Mouse (Mus musculus) heart, adult 11 months (tissue): Measurements from ENCODE around the gene Gemin5.
"Not testable (repeated sequence)": the region's sequence is repeated elsewhere in the genome, so short reads cannot be mapped to it uniquely, and the experiment has no call there.

Experiments
- DNase-seq: peaks from one replicate; pipeline ENCODE4 v3.0.0; 2022

Gene Gemin5

DNA sequence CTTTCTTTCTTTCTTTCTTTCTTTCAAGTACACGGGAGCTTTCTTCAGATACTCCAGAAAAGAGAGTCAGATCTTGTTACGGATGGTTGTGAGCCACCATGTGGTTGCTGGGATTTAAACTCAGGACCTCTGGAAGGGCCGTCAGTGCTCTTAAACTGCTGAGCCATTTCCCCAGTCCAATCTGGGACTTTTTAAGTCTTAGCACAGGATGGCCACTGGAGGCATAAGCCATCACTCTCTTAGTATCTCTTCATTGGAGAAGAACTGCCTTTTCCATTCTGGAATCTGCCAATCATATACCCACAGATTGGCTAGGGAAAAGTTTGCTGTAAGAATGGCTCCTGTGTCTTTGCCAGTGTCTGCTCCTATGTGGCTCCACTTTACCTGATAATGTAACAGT is 61.3 kb downstream of the Gemin5 start:
- DNase-seq = no peak

DNA sequence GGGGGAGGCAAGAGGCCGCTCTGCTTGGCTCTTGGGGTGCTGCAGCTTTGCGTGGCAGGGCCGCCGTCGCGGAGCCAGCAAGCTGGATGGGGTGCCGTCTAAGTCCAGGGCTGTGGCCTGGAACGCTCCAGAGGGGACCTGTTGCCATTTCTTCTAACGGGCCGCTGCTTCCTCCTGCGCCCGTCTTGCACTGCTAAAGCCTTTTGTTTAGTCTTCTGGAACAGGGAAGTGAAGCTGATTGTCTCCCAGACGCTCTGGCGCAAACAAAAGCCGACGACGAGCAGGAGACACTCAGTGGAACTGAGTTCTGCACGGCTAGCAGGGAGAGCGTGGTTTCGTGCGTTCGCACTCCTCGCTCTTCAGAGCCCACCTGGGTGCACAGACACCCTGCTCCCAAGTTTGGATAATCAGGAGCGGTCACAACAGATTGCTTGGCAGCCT is 64.0 kb downstream of the Gemin5 start:
- DNase-seq = no peak

DNA sequence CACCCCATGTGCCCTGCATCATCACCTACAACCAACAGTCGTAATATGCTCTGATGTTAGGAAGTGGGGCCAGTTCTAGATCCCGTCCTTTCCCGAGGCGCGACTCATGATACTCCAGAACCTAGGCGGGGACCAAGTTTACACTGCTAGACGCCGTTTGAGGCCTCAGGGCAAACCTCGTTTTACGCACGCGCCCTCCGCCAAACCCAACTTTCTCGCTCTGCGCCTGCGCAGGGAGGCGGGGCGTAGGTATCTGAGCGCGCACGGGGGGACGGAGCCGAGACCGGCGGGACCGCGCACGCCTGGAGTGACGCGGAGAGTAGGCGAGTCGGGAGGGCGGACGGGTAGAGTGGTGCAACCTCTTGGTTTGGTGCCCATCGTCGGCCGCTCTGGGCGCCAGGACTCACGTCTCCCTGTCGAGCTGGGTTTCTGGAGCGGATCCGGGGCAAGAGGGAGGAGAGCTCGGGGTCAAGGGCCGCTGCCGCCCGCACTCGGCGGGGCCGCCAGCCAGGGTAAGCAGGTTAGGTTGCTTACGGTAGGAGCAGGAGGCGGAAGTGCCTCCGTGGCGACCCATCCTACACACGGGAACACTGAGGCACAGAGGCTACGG is 64.5 kb downstream of the Gemin5 start, which contains the start of gene Cnot8:
TSS of gene Cnot8 (plus strand) at position 457 of the 610 bp plus-strand sequence.
- peak; percentile 100 for DNase-seq

DNA sequence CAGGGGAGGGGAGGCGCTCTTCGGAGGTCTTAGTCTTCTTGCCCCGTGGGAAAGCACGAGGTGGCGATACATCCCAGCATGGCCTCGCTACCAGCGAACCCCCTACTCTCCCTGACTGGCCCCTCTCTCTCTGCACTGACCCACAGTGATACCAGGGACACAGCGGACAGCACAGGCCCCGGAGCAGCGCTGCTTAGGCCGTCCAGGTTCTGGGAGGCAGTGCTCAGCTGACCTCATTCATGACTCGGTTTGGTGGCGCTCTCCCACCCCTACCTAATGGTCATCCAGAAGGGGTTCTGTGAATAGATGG is 65.0 kb downstream of the Gemin5 start:
- DNase-seq = no peak

DNA sequence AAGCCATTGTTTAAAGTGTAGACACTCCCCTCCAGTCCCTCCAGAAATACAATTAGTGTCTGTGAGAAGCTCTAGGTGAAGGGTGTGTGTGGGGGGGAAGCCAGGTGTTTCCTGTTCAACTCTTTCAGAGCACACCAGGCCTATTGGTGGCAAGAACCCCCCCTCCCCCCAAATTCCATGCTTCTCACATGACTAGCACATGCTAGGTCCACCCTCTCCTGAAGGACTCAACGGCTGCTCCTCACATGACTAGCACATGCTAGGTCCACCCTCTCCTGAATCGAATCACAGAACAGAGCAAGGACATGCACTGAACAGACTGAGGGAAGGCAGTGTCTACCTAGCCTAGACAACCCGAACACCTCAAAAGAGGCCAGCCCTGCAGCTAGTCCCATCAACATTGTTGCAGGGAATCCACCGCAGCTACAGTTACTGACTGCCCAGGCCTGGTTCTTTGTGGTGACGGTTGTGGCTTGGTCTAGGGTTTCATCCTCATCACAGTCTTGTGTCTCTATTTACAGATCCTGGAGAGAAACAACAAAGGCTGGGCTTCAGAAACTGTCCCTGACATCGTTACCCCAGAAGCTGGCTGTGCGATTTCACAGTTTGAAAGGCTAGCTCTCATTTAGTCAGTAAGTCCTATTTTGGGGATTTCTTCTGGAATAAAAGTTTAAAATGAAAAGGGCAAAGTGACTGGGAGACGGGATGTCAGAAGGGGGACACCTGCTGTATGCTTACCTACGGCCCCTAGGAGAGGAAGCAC is 65.6 kb downstream of the Gemin5 start:
- peak; percentile 95 for DNase-seq

DNA sequence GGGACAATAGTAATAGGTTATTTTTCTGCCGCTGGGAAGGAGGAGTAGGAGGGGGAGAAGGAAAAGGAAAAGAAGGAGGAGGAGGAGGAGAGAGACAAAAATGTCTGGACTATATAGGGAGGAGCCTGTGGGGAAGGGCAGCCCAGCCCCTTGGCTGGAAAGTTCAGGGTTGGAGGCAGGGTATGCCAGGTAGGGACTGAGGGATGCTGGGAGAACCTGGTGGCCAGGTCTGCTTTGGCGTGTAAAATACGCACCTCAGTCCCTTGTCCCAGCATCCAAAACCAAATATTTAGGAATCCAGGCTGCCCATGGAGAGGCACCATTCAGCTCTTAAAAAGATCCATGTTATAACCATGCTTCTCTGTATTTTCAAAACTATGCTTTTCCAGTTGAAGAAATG is 66.2 kb downstream of the Gemin5 start:
- DNase-seq = no peak

DNA sequence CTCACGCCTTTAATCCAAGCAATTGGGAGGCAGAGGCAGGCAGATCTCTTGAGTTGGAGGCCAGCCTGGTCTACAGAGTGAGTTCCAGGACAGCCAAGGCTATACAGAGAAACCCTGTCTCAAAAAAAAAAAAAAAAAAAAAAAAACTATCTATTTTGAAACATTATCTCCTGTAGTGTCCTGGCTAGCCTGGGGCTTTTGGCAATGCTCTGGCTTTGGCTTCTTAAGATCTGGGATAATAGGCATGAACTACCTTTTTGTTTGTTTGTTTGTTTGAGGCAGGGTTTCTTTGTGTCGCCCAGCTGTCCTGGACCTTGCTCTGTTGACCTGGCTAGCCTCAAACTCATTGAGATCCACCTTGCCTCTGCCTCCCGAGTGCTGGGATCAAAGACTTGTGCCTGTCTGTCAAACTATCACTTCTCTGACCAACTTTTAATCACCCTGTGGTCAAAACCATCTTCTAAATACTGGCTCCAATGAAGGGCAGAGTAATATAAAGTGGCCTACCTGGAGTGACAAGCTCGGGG is 67.1 kb downstream of the Gemin5 start:
- no peak for DNase-seq

DNA sequence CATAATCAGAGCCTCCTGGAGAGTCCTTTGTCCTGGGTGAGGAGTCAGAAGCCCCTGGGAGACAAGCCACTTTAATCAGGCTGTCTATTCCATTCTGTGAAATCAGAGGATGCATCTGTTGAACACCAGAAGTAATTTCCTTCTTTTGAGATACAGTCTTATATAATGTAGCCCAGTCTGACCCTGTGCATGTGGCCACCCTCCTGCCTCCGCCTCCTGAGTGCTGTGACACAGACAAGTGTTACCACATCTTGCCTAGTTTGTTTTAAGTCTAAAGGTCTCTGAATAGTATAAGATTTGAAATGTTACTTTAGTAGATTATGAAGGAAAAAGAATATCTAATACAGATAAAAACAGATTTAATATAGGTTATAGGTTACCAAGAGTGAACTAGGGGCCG is 68.3 kb downstream of the Gemin5 start:
- no peak for DNase-seq

DNA sequence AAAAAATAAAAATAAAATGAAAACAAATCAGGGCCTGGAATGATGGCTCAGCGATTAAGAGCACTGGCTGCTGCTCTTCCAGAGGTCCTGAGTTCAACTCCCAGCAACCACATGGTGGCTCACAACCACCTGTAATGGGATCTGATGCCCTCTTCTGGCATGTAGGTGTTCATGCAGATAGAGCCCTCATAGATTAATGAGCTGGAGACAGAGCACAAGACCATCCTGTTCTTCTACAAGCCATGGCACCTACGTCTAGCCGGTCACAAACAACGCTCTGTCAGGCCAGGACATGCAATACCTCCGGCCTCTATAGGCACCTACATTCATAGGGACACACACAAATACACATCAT is 70.0 kb downstream of the Gemin5 start:
- DNase-seq = not testable (repeated sequence)

DNA sequence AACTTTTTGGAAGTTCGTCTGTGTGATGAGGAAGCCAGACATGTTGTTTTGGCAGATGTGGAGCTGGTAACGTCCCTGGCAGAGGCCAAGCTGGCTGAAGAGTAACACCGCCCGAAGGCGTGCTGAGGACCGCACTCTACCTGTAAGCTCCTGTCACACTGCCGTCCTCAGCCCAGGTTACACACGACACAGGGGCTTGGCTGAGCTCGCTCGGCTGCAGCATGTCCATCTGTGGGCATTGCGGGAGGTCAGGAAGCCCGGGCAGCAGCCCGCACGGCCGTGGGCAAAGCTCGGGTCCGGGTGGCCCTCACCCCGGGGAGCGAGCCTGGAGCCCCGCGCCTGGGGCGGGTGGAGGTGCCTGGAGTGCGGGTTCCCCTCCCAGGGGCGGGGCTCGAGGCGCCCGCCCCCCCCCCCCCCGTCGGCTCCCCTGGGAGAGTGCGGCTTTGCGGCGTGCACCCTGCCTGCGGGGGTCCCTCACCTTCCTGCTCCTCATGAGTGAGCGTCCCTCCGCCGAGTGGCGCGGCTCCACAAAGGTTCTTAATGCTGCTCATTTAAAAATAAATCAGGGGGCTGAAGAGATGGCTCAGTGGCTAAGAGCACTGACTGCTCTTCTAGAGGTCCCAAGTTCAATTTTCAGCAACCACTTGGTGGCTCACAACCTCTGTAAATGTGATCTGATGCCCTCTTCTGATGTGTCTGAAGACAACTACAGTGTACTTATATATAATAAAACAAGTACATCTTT is 70.5 kb downstream of the Gemin5 start:
- peak; percentile 95 for DNase-seq

DNA sequence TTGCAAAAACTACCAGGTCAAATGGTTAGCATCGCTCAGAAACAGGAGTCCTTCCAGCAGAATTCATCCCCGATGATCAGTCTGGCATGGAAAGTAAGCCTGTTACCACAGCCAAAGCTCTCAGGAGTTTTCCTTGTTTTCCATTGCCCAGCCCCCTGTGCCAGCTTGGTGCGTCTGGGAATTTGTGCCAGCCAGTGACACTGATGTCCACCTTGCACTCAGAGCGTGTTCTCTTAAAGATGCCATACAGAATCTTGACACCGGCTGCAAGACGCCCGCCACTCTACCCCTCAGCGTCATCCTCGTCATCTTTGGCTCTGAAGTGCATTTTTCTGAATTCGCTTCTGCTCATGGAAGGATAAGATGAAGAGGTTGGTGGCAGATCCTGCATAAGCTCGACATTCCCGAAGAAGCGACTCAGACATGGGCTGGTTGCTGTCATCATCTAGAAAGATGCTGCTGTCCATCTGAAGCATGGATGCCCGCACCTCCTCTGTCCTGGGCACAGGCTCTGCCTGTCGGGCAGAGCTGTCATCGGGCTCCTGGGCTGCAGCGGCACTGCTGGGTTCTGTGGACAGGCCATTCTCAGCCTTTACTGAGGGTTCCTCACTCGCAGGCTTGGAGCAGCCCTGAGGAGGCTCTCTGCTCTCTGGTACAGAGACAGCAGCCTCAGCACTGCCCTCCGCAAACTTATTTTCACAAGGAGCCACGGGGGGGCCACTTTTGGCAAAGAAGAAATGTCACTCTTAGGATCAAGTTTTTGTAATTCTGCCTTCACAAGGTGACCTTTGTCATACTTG is 71.3 kb downstream of the Gemin5 start:
- no peak for DNase-seq

DNA sequence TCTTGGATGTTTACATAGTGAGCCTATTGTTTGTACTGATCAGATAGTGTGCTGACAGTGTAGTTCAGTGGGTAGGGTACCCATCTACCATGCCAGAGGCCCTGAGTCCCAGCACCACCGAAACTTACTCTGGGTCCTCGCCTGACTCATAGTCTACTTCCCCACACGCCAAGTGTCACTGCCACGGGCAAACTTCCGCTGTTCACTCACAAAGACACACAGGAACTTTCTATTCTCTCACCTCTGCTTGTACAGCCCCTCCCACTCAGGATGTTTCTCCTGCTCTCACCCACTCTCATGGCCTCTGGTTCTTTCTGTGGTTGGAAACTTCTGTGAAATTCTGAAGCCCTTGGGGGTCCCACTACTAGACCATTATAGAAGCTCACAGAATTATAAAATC is 72.2 kb downstream of the Gemin5 start:
- DNase-seq = no peak

DNA sequence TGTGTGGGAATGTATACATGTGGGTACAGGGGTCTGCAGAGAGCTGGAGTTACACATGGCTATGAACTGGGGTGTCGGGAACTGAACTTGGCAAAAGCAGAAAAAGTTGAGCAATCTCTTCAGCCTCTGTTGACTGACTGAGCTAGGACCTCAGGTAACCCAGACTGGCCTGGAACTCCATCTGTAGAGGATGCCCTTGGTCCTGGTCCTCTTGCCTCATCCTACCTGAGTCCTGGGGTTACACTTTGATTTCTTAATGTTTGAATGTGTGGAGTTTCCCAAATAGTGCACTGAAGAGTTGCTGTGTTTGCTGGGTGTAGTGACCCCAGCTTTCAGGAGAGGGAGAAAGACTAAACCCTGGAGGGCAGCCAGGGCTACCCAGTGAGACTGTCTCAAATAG is 72.8 kb downstream of the Gemin5 start:
- no peak for DNase-seq

DNA sequence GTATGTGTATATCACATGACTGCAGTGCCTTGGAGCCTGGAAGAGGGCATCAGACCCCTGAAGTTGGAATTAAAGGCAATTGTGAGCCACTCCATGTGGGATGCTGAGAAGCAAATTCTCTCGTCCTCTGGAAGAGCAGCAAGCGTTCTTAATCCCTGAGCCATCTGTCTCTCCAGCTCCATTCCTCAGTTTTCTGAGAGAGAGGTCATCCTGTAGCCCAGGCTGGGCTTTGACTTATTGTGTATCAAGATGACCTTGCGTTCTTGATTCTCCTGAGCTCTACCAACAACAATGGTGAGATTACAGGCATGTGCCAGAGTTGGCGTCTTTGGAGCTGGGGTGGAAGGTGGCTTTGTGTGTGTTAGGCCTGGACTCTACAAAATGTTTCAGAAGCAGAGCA is 73.6 kb downstream of the Gemin5 start:
- DNase-seq = no peak

DNA sequence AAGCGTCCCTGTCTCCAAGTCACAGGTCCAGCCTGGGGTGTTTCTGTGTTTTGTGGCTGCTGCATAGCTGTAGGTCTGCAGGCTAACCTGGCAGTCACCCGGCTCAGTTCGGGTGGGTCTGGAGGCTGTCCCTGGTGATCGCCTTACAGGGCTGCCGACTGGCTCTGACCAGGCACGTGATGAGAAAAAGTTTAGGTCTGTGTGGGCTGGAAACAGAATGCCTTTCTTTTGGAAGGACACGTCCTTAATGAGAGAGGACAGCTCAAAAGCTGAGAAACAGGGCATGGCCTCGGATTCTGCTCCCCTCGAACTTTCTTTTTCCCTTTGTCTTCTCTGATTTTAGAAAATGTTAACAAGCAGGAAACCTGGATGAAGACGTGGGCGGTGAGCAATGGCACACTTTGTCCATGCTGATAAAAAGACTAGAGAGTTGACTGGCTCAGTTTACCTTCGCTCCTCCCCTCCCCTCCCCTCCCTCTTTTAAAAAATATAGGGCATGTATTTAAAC is 75.3 kb downstream of the Gemin5 start, which contains the start of gene Gm12248:
TSS of gene Gm12248 (minus strand) at position 114 of the 508 bp plus-strand sequence.
- DNase-seq = peak; percentile 98

DNA sequence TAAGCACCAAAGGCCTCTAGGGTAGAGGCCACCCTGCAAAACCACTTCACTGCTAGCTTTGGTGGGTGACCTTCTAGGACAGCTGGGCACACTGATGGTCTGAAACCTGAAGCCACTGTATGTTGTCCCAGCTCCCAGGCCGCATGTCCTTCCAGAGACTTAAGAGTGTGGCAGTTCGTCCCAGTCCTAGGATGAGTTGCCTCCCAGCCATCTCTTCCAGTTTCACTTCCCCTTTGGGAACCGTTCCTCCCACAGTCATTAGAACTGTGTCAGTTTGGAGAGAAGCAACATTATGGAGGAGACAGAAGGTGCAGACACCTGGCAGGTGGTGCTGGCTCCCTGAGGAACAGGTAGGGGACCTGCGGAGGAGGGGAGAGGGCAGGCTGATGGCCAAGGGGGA is 75.8 kb downstream of the Gemin5 start:
- DNase-seq = peak; percentile 91

DNA sequence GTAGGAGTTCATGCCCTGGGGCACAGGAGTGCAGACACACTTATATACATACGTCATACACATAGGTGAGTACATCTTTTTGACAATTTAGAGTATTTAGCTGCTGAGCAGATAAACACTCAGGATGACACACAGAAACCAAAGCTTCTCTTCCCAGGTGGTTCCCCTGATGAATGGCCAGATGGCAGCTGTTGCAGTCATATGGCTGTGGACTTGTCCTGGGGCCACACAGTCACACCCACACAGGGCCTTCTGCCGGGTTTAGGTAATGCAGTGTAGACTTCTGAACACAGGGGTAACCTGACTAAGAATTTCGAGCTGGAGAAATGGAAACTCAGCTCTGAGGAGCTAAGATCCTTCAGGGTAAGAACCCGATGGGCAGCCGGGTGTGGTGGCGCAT is 86.6 kb downstream of the Gemin5 start:
- no peak for DNase-seq

DNA sequence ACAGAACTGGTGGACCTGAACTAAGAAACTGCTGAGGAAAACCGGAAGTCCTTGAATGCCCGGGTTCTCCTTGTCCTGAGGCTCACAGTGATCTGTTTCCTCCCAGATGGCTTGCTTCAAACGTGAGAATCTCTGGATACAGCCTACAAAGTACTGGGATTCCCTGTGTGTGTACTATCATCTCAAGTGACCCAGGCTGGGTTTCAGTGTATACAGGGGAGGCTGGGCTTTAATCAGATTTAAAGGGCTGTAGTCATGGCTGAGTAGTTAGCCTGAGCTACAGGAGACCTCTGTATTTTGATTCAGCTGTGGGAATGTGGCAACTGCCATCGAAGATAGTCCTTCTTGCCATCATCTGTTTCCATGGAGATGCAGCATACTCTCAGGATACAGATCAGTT is 91.1 kb downstream of the Gemin5 start:
- no peak for DNase-seq

DNA sequence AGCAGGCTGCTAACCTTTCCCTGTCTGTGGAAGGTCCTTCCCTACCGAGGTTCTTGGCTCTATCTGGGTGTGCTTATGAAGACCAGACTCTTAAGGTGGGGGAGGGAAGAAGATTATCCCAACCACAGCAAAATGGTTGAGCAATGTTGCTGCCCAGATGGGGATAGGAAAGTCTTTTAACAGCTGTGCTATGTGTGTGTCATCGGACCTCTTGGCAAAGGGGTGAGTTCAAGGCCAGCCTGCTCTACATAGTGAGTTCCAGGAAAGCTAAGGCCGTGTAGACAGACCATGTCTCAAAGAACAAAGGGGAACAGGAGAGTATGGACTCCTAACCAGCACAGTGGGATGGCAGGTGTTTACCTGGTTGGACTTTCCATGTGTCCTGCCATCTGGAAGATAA is 95.4 kb downstream of the Gemin5 start:
- DNase-seq = no peak
